Mouse (Mus musculus): ENCODE results near the gene Lpar4.

Gene Lpar4

DNA sequence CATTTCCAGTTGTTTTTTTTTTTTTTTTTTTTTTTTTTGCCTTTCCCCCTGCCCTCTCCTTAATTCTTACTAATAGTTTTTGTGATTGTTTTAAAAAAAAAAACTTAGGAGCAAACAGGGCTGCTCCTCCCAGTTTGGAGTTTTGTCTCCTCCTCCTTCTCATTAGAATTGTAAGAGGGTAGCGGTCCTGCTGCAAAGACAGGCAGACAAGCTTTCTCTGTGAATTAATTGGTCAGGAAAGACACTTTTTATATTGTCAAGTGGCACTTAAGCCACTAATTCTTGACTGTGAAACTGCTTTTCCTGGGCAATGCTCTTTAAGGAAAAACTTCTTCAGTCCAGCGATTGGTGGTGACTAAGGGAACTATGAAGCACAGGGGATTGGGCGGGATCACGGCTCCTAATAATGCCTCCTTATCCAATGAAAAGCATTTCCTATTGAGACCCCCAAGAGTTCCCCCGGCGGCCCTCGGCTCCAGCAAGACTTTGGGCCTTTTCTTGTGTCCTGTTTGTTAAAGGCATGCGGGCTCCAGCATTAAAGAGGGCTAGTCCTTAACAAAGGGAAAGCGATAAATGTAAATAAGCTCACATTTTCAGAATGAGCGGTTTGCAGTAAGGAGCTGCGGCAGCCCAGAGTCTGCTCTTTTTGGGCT is at the start of gene Lpar4:
Lpar4 (plus strand) TSS at position 451 of the 653 bp plus-strand sequence.
- DNase-seq: peak; percentile 62 to 73

DNA sequence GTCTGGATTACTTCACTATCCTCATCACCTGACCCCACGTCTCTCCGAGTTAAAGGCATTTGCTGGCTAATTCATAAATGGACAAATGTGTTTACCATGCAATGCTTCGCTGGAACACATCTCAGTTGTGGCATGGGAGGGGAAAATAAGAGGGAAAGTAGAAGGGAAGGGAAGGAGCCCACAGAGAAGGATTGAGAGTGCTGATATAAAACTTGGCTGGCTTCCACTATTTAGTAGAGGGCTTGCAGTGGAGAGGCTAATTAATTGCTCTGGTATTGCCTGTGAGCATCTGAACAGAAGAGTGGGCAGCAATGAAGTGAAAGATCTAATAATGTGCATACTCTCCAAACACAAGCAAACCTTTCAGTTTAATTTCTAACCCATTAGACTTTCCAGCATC is 49.0 kb upstream of the Lpar4 start:
- DNase-seq: no peak

DNA sequence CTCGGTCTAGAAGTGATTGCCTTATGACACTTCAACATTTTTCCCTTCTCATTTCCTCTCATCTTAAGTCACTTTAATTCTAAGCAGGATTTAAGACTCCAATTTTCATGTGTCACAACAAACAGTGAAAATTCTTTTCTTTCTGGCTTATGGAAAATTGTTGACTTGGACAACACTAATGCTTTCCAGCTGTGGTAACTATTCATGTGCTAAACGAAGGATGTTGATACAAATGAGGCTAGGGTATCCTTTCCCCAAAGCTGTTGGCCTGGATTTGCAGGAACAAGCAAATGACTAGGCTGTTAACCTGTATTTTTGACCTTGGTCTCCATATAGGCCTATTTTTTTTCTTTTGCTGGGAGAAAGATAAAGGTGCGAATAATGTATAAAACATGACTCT is 48.5 kb upstream of the Lpar4 start:
- no peak for DNase-seq

DNA sequence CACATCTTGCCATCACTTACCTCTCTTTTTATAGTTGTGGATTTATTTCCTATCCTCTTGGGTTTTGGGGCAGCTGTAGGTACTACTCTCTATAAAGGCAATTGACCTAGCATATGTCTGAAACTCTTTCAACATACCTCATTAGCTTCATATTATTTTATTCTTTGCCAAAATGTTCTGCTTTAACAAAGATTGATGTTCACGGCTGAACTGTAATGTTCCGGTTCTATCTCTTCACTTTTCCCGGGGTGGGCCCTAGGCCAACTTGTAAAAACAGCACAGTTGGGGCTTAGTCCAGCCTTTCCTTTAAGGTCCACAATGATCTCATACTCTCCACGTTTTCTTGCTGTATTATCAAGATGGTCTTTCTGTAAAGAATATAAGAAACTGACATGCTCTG is 48.1 kb upstream of the Lpar4 start:
- DNase-seq: peak; percentile 11 to 26

DNA sequence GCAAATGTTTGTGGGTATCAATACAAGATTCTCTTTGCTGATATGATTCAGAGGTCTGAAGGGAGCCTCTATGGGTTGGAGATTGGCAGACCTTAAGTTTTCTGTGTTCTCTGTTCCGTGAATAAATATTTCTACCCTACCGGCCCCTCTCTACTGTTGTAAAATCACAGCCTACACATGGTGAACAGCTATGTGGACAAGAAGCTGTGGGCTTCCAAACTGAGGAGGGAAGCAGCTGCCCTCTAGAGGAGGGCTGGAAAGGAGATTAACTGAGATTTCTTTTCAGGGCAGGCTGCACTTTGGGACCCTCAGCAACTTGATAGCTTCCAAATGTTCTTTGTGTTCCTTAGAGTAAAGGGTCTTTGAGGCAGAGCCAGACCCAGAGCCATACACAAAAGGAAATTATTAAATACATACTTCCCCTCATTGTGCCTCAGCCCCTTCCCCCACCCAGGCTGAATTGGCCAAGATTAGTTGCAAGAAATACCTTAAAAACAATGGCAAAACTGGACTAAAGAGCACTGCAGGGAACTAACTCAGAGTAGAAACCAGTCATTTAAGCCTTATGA is 22.6 kb upstream of the Lpar4 start:
- DNase-seq: no peak

DNA sequence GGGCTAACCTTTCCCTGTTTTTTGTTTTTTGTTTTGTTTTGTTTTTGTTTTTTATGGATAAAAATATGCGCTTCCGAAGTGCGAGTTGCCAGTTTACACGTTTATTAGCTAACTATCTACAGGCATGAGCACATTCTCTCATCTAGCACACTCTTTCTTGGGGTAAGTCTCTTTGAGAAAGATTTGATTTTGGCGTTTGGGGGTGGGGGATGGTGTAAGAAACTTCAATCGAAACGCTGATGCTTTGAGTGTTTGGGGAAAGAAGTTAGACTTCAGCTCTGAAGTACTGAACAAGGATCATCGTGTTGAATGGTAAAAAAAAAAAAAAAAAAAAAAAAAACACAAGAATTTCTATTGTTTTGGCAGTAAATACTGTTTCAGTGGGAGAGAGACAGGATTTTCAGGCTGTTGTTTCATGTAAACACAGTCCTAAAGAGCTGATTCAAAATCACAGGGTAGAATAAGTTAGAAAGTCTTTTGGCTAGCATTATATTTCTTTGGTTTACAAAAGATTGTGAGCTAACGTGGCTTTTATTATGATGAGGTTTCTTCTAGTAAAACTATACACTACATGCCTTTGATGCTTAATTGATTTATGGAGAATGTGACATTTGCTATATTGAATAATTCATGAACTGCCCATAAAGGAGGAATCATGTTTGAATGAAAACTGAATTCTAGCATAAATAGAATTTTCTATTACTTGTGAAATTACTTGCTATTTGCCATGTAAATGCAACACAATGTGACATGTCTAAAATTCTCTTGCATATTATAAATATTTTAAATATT is 599 bp downstream of the Lpar4 start:
- DNase-seq: peak in 1 of 2 experiments; percentile 0

DNA sequence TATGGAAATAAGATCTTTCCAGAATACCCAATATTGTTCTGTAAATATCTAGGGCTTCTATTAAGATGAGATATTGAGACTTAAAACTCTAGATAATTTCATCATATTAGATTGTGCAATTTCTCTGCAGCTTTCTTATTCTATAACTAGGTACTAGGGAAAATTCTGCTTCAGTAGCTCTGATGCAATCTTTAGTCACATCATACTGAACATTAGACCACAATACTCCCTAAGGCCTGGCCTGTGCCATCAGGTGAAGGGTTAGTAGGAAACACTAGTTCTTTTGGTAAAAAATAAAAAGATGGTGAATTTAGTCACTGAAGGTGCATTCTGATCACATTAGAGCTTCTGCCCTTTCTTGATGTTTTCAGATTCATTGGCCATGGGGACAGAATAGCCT is 4.1 kb downstream of the Lpar4 start:
- DNase-seq: no peak

DNA sequence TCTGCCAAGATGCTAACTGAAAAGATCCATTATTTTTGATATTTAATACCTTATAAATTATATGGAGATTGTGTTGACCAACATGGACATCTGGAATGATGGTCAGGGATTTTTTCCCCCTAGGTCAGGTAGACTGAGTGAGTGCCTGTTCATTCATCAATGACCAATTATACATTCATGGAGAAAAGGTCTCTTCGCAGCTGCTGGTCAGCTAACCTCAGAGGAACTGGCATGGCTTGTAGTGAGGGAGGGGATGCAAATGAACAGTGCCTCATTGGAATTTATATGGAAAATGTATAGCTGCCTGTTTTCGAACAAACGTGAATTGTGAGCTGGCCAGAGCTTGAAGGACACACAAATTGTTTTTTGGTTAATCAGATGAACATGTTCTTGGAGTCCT is 18.9 kb downstream of the Lpar4 start:
- no peak for DNase-seq

DNA sequence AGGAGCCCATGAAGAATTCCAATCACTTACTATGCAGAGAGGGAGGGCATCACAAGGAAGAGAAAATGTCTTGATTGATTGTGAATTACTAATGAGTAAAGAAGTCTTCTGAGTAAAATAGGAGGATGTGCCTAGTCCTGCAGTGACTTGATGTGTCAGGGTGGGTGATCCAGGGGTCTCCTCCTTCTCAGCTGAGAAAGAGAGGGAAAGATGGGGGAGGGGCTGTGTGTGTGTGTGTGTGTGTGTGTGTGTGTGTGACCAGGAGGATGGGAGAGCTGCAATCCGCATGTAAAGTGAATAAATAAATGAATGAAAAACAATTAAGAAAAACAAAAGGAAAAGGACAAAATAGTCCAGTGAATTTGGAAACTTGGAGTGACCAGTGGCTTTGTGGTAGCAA is 30.1 kb downstream of the Lpar4 start:
- no peak for DNase-seq

DNA sequence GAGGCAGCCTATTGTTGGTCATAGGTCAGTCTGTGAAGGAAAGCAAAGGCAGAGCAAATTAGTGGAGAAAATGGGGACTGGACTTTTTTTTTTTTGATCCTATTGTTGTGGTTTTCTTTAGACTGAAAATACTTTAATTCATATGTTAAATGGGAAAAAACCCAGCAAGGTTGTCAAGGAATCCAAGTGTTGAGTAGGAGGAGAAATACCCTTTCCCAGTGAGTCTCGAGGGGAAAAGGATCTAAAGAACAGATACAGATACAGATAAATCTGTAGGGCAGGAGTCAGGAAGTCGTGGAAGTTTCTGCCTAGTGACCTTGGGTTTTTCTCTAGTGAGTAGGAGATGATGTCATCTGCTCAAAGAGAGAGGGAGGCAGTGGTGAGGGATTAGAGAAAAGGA is 30.6 kb downstream of the Lpar4 start:
- no peak for DNase-seq

DNA sequence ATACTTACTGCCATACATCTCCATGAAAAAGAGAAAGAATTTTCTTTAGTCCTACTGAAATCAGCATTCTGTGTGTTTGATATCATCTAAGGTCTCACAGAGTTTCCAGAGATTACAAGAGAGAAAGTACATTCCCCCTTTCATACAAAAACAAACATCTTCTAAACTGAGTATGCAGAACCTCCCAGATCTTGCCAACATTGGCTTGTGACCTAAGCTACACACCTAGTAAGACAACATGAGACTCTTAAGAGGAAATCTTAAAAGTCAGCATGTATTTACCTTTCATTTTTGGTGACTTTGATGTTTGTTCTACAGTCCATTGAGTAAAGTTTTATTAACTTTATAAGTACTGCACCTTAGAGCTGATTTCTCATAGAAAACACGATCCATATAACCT is 33.4 kb downstream of the Lpar4 start:
- no peak for DNase-seq

DNA sequence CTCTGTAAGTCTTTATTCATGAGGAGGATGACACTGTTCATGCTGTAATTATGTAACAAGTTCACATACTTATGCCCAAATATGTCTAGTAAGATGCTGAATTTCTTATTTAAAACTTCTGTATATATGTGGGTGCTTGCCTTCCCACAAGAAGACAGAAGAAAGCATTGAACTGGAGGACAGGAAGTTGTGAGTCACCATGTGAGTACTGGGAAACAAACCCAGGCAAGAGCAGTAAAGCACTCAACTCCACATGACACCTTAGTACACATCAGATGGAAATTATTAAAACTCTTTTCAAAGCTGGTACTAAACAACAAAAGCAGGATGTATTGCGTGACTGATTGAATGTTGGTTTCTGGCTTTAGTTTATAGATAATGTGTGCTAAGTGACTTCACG is 41.8 kb downstream of the Lpar4 start:
- DNase-seq: no peak

DNA sequence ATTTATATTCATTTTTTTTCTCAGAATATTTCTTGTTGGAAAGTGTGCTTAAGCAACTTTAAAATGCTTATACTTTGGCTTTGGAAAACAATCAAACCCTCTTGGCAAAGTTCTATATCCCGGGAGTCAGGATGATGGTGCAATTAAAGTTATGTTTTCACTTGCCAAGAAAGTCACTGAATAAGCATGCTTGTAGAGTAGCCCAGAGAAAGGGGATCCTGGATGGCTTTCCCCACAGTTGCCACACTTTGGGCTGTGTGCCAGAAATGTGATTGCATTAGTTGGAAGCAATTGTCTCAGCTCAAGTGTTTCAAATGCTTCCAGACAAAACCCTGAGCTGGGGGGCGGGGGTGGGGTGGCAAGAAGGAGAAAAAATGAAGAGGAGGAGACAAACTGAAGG is 43.9 kb downstream of the Lpar4 start:
- DNase-seq: peak in 1 of 2 experiments; percentile 4

Measured in kidney, postnatal 4 days (tissue).